Mouse (Mus musculus): Measurements from ENCODE around the gene Ubac2. TPM values are rescaled to one million over a fixed set of nuclear protein-coding genes. Genes with fewer than 3 reads are reported as not detected.

Ubac2 gene
- polyA plus RNA-seq, 2 experiments: 10.1 to 16.4 TPM

GRCm38 (mm10) chr14:121919752-121920151 lies 41.3 kb downstream of the Ubac2 start:
- no peak for DNase-seq (ENCODE audit: low read depth in 3 of 3, low spot score in 3 of 3)

DNA sequence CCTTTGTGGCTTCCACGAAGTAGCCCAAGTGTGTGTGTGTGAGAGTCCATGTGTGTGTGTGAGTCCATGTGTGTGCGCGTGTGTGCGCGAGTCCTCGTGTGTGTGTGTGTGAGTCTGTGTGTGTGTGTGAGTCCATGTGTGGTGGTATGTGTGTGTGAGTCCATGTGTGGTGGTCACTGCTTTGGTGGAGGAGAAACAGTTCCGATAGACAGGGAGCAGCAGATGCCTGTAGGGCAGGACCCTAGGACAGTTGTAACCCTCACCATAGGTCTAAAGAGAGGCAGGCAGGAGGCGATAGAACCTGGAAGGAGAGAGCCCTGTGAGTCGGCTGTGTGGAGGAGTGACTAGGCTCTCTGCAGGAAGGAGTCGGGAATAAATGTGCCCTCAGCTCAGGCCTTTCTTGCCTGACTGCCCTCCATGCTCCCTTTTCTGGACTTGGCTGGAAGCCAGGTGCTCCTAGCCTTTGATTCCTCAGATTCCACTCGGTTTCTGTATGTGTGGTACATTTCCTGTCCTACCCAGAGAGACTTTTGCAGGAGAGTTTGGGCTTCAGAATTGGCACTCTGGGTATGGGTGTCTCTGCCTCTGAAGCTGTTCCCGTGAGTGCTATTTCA lies 42.2 kb downstream of the Ubac2 start:
- 75% methylated on average over 12 of the region's 12 CpGs for WGBS (ENCODE audit: insufficient replicate concordance)
- Histone ChIP-seq H3K36me3 (replicated peaks; ENCODE audit: control insufficient read depth, insufficient read depth, low read depth) (no peaks in the 10 kb centered on the region), H3K9me3 (ENCODE audit: control insufficient read depth, low read length) (no peaks in the 10 kb centered on the region), H3K4me2 (ENCODE audit: low read depth) (no peak overlapping the region), H3K27me3 (ENCODE audit: control insufficient read depth, insufficient read depth, low read length) (no peaks in the 10 kb centered on the region), H3K4me3 (ENCODE audit: insufficient read depth in 1 of 2, low read depth in 2 of 2, low read length in 2 of 2) (no peak overlapping the region), H3K4me1 (replicated peaks; ENCODE audit: control insufficient read depth in 2 of 2, insufficient read depth in 2 of 2, low read length in 1 of 2) (0 out of 4 replicates have a peak, but pooled peaks cover 0 to 3% of the 10 kb centered on the region in 2 experiments), H3K27ac (no peak overlapping the region), H3K9ac (replicated peaks) (no peak overlapping the region)
- TF ChIP-seq CTCF (IDR thresholded peaks at IDR 0.05; ENCODE audit: low read depth) (no peak), EP300 (IDR thresholded peaks at IDR 0.05; ENCODE audit: low read depth) (no peak)
- no peak for ATAC-seq (ENCODE audit: insufficient read depth)
- DNase-seq (ENCODE audit: low read depth in 3 of 3, low spot score in 3 of 3): no peak

More at GRCm38 (mm10) chr14:121919752-121920151, 41.3 kb downstream of the Ubac2 start:
- 32% methylated on average over 3 of the region's 3 CpGs for WGBS (ENCODE audit: insufficient replicate concordance)
- no peak overlapping the region for H3K4me3 ChIP-seq (ENCODE audit: insufficient read depth in 1 of 2, low read depth in 2 of 2, low read length in 2 of 2)
- 0 out of 4 replicates have a peak, but pooled peaks cover 0 to 3% of the 10 kb centered on the region in 2 experiments for H3K4me1 ChIP-seq (replicated peaks; ENCODE audit: control insufficient read depth in 2 of 2, insufficient read depth in 2 of 2, low read length in 1 of 2)
- no peak overlapping the region for H3K4me2 ChIP-seq (ENCODE audit: low read depth)
- H3K36me3 ChIP-seq (replicated peaks; ENCODE audit: control insufficient read depth, insufficient read depth, low read depth): no peaks in the 10 kb centered on the region
- no peak overlapping the region for H3K9ac ChIP-seq (replicated peaks)
- ATAC-seq (ENCODE audit: insufficient read depth): no peak
- TF ChIP-seq CTCF (IDR thresholded peaks at IDR 0.05; ENCODE audit: low read depth) (peak; percentile 59), EP300 (IDR thresholded peaks at IDR 0.05; ENCODE audit: low read depth) (no peak)
- H3K27me3 ChIP-seq (ENCODE audit: control insufficient read depth, insufficient read depth, low read length): no peaks in the 10 kb centered on the region
- H3K27ac ChIP-seq: no peak overlapping the region
- no peaks in the 10 kb centered on the region for H3K9me3 ChIP-seq (ENCODE audit: control insufficient read depth, low read length)

- H3K9me3 ChIP-seq (ENCODE audit: control insufficient read depth, low read length): no peaks in the 10 kb centered on the region
- 67% methylated on average over 4 of the region's 4 CpGs for WGBS (ENCODE audit: insufficient replicate concordance)
- H3K4me2 ChIP-seq (ENCODE audit: low read depth): no peak overlapping the region
- H3K27me3 ChIP-seq (ENCODE audit: control insufficient read depth, insufficient read depth, low read length): no peaks in the 10 kb centered on the region
- TF ChIP-seq CTCF (IDR thresholded peaks at IDR 0.05; ENCODE audit: low read depth) (no peak), EP300 (IDR thresholded peaks at IDR 0.05; ENCODE audit: low read depth) (no peak)
- no peak overlapping the region for H3K4me3 ChIP-seq (ENCODE audit: insufficient read depth in 1 of 2, low read depth in 2 of 2, low read length in 2 of 2)
- H3K4me1 ChIP-seq (replicated peaks; ENCODE audit: control insufficient read depth in 2 of 2, insufficient read depth in 2 of 2, low read length in 1 of 2): 0 out of 4 replicates have a peak, but pooled peaks cover 0 to 3% of the 10 kb centered on the region in 2 experiments
- H3K36me3 ChIP-seq (replicated peaks; ENCODE audit: control insufficient read depth, insufficient read depth, low read depth): no peaks in the 10 kb centered on the region
- no peak overlapping the region for H3K9ac ChIP-seq (replicated peaks)
- ATAC-seq (ENCODE audit: insufficient read depth): no peak
- DNase-seq (ENCODE audit: low read depth in 3 of 3, low spot score in 3 of 3): no peak
- H3K27ac ChIP-seq: no peak overlapping the region
Measured at GRCm38 (mm10) chr14:121922016-121922415, 43.6 kb downstream of the Ubac2 start.

- H3K27ac ChIP-seq: no peak overlapping the region
- no peaks in the 10 kb centered on the region for H3K9me3 ChIP-seq (ENCODE audit: control insufficient read depth, low read length)
- H3K4me2 ChIP-seq (ENCODE audit: low read depth): no peak overlapping the region
- no peaks in the 10 kb centered on the region for H3K36me3 ChIP-seq (replicated peaks; ENCODE audit: control insufficient read depth, insufficient read depth, low read depth)
- 0 out of 4 replicates have a peak, but pooled peaks cover 0 to 3% of the 10 kb centered on the region in 2 experiments for H3K4me1 ChIP-seq (replicated peaks; ENCODE audit: control insufficient read depth in 2 of 2, insufficient read depth in 2 of 2, low read length in 1 of 2)
- H3K4me3 ChIP-seq (ENCODE audit: insufficient read depth in 1 of 2, low read depth in 2 of 2, low read length in 2 of 2): no peak overlapping the region
- TF ChIP-seq CTCF (IDR thresholded peaks at IDR 0.05; ENCODE audit: low read depth) (no peak), EP300 (IDR thresholded peaks at IDR 0.05; ENCODE audit: low read depth) (no peak)
- H3K9ac ChIP-seq (replicated peaks): no peak overlapping the region
- 64% methylated on average over 4 of the region's 4 CpGs for WGBS (ENCODE audit: insufficient replicate concordance)
- no peaks in the 10 kb centered on the region for H3K27me3 ChIP-seq (ENCODE audit: control insufficient read depth, insufficient read depth, low read length)
- ATAC-seq (ENCODE audit: insufficient read depth) (no peak), DNase-seq (ENCODE audit: low read depth in 3 of 3, low spot score in 3 of 3) (no peak)
Measured at GRCm38 (mm10) chr14:121922731-121923130, 44.3 kb downstream of the Ubac2 start.

DNA sequence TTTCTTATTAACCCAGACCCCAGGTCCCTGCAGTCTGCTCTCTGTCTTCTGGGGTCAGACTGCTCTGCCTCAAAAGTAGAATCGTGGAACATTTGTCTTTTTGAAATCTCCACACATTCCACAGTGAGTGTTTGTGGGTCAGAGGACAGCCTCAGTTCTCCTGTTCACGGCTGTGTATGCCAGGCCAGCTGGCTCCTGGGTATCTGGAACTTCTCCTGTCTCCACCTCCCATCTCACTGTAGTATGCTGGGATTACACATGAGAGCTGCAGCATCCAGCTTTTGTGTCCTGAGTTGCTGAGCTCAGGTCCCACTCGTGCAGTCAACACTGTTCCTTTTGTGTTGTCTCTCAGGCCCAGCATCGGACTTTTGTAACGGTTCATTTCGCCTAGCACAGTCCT lies 46.5 kb downstream of the Ubac2 start:
- no peak overlapping the region for H3K4me3 ChIP-seq (ENCODE audit: insufficient read depth in 1 of 2, low read depth in 2 of 2, low read length in 2 of 2)
- no peaks in the 10 kb centered on the region for H3K27me3 ChIP-seq (ENCODE audit: control insufficient read depth, insufficient read depth, low read length)
- no peak overlapping the region for H3K4me2 ChIP-seq (ENCODE audit: low read depth)
- 65% methylated on average over 6 of the region's 6 CpGs for WGBS (ENCODE audit: insufficient replicate concordance)
- no peaks in the 10 kb centered on the region for H3K9me3 ChIP-seq (ENCODE audit: control insufficient read depth, low read length)
- TF ChIP-seq CTCF (IDR thresholded peaks at IDR 0.05; ENCODE audit: low read depth) (no peak), EP300 (IDR thresholded peaks at IDR 0.05; ENCODE audit: low read depth) (no peak)
- ATAC-seq (ENCODE audit: insufficient read depth) (no peak), DNase-seq (ENCODE audit: low read depth in 3 of 3, low spot score in 3 of 3) (no peak)
- no peak overlapping the region for H3K27ac ChIP-seq
- H3K9ac ChIP-seq (replicated peaks): no peak overlapping the region
- peaks cover 12 to 17% of the 10 kb centered on the region in 2 experiments for H3K4me1 ChIP-seq (replicated peaks; ENCODE audit: control insufficient read depth in 2 of 2, insufficient read depth in 2 of 2, low read length in 1 of 2)
- H3K36me3 ChIP-seq (replicated peaks; ENCODE audit: control insufficient read depth, insufficient read depth, low read depth): no peaks in the 10 kb centered on the region
